Mouse (Mus musculus) kidney, postnatal 4 days (tissue): ENCODE data around the gene Jarid2.
A peak's percentile ranks its signal among the peaks of the same experiment; 100 is the strongest.

Source experiments
- DNase-seq, 2 experiments: peaks; one replicate each; pipeline ENCODE4 v3.0.0; 2021; ENCODE audit warnings: mixed read lengths in 2 of 2

Jarid2 gene

DNA sequence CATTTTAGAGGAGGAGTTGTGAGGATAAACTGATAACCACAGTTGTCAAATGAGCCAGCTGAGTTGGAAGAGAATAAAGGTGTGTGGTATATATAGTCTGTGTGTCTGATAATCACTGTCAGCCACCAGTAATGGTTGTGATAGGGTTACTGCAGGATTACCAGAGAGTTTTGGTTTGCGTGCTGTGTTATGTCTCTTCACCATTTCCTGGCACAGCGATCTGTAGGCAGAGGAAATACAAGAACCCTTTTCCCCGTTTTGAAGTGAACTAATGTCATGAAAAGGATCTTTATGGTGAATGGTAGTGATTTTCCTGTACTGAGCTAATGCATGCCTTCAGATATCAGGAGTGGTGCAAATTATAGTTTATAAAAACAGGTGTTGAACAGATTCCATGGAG is 122.8 kb downstream of the Jarid2 start:
- DNase-seq = no peak

DNA sequence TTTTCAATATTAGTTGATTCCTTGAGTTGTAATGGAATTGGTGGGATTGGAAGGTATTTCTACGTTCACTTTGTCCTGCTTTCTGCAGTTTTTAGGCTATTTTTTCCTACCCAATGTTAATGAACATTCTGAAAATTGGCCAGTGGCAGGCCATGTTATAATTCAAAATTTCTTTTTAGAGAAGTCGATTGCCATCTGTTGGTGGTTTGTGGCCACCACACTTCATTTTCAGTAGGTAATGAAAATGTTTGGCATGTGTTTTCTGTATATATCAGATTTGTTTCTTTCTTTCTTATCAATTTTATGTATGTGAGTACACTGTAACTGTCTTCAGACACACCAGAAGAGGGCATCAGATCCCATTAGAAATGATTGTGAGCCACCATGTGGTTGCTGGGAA is 136.3 kb downstream of the Jarid2 start:
- no peak for DNase-seq

DNA sequence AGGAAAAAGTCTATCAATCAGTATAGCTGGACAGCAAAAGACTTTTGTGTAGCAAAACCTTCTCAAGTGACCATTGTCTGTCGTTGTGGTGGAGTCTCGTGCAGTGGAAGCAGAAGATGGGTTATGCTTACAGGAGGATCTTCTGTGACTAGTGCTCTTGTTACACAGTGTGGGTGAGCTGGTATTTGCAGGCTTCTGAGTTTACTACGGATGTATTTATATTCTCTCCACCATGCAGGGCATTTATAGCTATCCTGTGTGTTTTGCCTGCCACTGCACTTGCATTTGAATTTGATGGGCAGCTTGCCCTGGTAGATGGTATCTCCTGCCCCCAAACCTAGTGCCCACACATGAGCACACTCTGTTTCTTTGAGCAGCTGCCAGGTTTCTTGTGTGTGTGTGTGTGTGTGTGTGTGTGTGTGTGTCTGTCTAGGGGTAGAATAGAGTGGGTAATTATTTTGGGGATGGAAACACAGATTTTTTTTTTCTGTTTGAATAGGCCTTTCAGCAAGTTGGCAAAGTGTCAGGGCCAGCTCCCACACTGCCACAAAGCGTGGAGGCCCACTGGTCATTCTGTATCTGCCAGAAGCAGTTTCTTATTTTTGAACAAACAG is 138.9 kb downstream of the Jarid2 start:
- peak; percentile 6 to 15 for DNase-seq

DNA sequence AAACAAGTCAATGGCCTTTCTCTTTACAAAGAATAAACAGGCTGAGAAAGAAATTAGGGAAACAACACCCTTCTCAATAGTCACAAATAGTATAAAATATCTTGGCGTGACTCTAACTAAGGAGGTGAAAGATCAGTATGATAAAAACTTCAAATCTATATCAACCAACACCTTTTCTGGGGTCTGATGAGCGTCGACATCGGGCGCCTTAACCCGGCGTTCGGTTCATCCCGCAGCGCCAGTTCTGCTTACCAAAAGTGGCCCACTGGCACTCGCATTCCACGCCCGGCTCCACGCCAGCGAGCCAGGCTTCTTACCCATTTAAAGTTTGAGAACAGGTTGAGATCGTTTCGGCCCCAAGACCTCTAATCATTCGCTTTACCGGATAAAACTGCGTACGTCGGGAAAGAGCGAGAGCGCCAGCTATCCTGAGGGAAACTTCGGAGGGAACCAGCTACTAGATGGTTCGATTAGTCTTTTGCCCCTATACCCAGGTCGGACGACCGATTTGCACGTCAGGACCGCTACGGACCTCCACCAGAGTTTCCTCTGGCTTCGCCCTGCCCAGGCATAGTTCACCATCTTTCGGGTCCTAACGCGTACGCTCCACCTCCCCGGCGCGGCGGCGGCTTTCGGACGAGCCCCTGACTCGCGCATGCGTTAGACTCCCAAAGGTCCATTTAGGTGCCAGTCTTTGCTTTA is 140.3 kb downstream of the Jarid2 start:
- peak; percentile 98 to 100 for DNase-seq

DNA sequence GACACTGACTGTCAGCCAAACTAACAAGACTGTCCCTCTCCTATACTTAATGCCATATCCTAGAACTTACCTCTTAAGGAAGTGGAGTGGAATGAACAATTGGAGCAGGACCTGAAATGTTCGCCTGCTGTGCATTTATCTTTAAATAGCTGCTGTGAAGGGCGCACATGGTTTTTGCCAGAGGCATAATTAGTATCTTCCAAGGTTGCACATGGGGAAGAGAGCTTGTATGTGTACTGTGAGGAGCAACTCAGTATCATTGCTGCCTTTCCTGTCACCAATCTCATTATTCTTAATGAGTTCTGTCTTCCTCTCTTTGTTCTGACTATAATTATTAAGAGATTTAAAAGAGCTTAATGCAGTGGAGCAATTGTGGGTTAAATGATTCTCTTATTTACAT is 147.5 kb downstream of the Jarid2 start:
- no peak for DNase-seq

DNA sequence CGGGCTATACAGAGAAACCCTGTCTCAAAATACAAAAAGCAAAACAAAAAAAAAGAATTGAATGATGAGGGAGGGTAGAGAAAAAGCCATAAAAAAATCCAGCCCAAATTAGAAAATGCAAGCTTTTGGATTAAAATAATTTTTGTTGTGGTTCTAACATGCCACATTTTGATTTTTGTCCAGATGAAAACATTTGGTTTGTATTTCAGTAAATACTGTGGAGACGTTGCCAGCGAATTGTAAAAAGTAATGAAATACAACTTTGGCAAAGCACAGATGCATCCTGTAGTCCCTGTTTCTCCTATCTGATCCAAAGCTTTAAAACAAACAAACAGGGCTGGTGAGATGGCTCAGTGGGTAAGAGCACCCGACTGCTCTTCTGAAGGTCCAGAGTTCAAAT is 151.7 kb downstream of the Jarid2 start:
- no peak for DNase-seq

DNA sequence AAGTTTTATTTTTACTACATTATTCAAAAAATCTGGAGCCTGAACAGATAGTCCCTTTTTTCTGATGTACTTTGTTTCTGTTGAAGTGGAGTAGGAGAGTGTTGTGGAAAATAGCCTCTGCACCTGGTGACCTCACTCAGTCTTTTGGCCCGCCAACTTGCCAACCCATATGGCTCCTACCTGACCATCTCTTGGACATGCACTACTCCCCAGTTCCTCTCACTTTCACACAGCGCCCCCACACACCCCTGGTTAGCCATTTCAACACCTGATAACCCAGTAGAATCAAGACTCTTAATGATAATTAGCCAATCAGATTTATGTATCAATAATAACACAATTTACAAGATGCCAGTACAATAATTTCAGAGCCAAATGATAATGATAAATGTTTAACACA is 156.9 kb downstream of the Jarid2 start:
- no peak for DNase-seq

DNA sequence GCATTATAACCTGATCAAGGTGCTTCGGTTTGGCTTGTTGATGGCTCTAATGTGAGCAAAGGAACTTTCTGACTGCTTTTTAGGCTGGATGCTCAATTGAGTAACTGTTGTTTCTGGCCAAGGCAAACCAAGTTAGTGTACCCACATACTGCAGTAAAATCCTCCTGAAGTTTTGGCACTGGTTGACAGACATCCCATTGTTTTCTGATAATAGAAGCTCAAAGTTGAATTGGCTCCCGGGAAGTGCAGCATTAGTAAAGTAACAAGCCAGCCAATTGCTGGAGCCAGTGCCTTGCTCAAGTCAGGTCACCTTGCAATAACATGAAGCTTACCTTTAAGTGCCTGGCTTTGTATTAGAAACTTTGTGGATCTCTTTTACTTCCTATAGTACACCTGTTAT is 161.3 kb downstream of the Jarid2 start:
- no peak for DNase-seq

DNA sequence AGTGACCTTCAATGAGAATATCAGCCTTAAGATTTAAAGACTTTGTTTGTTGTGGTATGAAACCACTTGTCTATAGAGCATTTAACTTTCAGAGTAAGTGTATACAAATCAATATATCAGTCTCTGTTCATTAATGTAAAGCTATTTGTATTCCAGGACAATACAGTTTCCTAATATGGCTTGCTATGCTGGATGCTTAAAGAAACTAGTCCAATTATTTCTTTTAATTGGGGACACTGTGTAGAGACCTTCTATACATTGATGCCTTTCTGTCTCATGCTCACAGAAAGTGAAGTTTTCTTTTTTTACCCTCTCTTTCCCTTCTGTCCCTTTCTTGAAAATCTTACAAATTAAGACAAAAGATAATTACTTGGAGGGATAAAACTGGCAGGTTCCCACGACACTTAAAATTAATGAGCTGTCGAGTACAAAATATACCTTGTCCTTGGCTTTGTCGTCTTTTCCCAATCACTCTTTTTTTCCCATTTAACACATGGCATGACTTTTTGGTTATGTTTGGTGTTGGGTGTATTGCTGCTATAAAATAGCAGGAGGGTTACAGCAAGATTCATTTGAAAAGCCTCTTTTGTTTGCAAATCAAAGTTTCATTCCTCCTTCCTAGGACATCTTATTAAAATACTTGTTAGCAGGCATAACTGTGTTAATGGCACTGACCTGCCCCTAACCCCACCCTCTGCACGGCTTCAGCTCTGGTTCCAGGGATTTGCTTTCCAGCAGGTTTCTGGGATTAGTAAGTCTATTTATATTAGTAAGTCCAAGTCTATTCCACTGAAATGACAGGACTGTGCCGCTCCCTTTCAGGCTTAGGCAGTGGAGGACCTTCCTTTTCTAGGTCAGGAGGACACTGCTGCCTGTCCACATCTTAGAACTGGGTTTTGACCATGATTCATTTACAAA is 162.8 kb downstream of the Jarid2 start:
- DNase-seq = no peak

DNA sequence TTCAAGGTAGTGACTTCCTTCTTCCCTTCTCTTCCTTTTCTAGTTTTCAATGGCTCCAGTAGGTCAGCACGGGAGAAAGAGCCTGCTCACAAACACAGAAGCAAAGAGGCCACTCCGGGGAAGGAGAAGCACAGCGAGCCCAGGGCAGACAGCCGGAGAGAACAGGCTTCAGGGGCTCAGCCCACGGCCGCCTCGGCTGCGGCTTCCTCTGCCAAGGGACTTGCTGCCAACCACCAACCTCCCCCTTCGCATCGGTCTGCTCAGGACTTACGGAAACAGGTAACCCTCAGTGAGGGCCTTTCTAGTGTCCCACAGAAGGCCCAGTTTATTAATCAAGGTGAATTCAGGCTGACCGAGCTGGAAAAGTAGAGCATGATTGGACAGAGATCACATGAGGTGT is 166.9 kb downstream of the Jarid2 start:
- DNase-seq = no peak

DNA sequence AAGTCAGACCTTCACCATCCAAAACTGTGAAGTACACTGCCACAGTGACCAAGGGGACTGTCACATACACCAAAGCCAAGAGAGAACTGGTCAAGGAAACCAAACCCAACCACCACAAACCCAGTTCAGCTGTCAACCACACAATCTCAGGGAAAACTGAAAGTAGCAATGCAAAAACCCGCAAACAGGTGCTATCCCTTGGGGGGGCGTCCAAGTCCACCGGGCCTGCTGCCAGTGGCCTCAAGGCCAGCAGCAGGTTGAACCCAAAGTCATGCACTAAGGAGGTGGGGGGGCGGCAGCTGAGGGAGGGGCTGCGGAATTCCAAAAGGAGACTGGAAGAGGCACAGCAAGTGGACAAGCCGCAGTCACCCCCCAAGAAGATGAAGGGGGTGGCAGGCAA is 173.0 kb downstream of the Jarid2 start:
- no peak for DNase-seq

DNA sequence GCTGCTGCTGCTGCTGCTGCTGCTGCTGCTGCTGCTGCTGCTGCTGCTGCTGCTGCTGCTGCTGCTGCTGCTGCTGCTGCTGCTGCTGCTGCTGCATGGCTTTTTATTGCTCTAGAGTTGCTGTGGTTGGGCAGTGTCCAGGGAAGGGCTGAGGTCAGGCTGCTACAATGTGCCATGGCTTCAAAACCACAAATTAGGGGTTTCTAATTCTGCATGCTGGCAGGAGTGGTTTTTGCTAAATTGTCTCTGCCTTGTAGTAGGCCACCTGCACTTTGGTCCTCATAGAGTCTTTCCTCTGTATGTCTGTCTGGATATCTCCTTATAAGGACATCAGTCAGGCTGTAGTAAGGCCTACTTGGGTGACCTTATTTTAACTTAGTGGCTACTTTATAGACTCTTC is 174.1 kb downstream of the Jarid2 start:
- DNase-seq = no peak

DNA sequence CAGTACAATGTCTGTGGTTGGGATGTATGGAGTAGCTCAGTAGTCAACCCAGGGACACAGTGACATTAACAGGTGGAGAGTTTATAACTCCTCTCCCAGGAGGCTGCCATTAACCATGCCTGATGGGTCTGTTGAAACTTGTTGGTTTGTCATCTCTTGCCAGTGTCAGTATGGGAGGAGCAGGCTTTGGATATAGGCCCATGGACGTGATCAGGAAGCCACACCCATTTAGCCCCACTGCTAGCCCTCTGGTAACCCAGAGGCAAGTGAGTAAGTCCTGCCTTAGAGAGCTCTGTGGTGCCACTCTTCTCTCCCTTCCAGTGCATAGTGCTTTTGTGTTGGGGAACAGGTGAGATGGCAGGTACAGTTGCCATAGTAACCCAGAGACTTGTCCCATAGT is 175.0 kb downstream of the Jarid2 start:
- no peak for DNase-seq

DNA sequence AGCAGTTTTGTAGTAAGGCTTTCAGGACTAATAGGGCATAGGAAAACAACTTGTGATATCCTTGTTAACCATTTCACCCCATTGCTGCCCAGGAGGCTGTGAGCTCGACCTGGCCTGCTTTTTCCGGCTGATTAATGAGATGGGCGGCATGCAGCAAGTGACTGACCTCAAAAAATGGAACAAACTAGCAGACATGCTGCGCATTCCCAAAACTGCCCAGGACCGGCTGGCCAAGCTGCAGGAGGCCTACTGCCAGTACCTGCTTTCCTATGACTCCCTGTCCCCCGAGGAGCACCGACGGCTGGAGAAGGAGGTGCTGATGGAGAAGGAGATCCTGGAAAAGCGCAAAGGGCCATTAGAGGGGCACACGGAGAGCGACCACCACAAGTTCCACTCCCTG is 176.9 kb downstream of the Jarid2 start:
- peak; percentile 36 to 53 for DNase-seq

DNA sequence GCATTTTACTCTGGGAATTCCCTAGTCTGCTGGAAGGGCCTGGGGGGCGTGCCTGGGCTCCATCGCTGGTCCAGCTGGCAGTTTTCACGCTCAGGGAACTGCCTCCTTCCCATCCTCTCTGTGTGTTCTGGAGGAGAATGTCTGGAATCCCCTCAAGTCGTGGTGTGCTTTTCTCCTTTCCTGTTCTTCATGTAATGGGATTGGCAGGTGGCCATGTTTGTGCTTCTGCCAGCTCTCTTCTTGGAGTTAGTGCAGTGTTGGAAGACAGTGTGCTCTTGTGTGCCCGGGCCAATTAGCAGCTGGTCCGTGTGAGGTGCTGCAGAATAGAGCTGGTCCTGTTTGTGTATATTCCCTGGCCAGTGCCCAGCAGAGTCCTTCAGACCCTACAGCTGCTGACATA is 178.4 kb downstream of the Jarid2 start:
- peak; percentile 85 to 89 for DNase-seq

DNA sequence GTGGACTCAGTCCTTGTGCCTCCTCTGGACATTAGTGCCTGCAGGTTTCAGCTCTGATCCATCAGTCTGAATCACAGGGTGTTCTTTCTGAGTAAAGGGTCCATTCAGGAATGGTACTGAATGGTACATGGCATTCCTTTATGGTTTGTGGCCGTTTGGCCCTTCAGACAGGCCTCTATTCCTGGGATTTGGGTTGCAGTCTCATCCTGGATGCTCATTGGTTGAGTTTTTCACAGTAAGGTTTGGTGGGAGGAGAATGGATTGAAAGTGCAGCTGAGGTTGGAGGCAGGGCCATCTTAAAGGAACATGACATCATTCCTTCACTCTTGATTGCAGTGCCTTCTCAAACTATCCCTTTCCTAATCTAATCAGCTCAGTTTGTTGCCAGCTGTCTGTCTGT is 179.5 kb downstream of the Jarid2 start:
- no peak for DNase-seq

DNA sequence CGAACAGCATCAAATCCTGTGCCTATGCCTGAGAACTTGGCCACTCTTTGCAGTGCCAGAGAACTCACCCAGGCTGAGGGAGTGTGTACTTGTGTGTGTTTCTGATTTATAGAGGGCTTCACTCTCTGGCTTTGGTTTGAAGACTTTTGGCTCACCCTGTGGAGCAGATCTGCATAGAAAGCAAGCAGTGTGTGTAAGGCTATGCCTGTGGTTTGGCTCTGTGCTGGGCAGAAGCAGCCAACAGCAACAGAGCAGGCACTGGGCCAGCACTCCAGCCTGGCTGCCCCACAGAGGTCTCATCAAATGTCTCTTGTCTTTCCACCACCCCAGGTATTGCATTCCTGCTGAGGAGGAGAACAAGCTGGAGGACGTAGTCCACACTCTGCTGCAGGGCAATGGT is 183.6 kb downstream of the Jarid2 start:
- peak; percentile 47 to 56 for DNase-seq

DNA sequence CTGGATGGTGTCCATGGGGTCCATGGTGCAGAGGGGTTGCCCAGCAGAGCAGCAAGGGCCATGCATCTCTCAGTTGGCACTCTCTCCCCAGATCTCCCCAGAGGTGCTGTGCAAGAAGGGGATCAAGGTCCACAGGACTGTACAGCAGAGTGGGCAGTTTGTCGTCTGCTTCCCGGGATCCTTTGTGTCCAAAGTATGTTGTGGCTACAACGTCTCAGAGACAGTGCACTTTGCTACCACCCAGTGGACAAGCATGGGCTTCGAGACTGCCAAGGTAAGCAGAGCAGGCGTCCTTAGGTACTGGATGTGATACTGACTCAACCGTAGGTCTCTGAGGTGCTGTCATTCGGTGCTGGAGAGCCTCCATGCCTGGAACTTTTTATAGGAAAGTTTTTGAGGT is 184.3 kb downstream of the Jarid2 start:
- DNase-seq = peak; percentile 50 to 59

DNA sequence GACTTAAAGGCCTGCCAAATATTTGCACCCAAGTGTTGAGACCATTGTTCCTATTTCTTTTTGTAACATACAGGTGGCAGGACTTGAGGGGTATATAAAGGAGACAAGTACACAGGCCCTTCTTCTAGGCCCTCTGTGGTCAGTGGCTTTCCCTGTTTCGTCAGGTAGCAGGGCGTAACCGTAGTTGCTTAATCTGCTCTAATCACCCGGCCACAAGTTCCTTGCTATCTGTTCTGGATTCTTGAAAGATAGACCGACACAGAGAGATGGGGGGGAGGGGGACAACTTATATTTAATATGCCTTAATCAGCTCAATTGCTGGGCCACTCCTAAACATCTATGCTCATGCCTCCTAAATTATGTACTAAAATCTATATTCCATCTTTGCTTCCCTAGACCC is 186.1 kb downstream of the Jarid2 start:
- no peak for DNase-seq

DNA sequence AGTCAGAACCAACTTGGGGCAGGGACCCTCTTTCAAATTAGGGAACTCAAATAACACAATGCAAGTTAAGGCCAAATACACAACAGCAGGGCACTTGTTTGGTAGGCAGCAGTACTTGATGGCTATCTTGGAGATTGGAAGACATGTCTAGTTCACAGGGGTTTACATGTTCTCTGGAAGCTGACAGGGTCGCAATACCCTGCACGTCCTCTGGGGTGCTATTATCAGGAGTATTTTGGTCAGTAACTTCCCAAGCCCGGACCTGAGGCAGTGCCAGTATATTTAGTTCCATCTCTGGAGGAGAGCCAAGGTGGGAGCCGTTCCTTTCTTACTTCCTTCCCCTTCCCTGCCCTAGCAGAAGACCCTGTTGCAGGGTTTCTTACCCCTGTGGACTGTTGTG is 186.7 kb downstream of the Jarid2 start:
- DNase-seq = peak; percentile 56 to 67

DNA sequence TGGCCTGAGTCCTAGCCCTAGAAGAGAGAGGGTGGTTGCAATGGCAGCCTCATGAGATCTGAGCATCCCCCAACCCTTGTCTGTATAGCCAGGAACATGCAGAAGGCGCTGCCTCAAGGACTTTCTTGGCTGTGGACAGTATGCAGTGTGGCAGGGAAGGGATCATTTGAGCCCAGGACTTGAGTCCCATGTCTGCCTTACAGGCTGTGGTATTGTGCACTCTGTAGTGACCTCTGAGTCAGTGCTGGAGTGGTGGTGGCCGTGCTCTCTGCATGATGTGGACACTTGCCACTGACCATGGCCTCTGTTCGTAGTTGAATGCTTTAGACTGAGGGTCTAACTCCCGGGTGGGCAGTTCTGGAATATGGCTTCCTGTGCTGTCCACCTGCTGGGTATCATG is 187.9 kb downstream of the Jarid2 start:
- DNase-seq = no peak

DNA sequence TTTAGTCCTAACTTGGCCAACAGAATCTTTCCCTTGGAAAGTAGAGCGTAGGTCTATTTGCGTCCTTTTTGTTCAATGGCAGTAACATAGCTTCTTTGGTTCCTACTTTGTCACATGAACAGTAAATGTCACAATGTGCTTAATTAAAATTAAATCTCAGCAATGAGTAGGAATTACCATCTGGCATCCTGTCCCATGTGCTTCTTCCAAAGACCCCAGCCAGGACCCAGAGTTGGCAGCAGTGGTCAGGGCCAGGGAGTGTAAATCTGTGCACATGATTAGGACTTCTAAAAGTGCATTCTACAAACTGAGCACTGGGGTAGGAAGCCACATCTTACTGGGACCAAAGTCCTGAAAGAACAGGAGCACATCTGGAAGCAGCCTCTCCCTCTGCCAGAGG is 189.0 kb downstream of the Jarid2 start:
- no peak for DNase-seq

DNA sequence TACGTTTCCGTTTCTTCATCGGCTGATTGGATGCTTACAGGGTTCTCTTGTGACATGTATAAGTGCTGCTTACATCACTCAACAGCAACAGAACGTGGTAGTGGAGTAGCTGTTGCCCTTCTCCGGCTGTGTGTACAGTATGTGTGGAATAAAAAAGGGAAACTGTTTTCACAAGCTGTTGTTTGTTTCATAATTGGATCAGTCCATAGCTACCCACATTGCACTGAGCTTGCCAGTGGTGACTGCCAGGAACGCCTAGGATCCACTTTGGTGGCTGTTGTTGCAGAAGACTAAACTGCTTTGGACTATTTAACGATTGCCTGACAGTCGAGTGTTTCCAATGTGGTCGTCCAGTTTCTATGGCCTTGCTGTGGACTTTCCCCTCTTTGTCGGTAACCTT is 191.8 kb downstream of the Jarid2 start:
- no peak for DNase-seq

DNA sequence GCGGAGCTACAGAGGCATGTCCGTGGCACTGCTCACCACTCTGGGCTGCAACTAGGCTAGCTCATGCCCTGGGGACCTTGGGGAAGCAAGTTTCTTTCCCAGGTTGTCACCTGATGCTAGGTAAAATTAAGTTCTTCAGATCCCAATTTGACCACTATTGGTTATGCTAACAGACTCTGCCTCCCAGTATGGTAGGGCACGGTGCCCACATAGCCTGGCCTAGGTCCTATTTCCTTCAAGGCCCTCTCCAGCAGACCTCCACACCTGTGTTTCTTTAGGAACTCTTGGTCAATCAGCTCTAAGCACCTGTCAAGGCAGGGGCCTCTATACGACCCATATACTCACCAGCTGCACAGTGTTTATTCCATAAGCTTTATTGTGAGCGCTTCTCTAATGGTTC is 192.4 kb downstream of the Jarid2 start:
- no peak for DNase-seq
